Mouse (Mus musculus) intestine, postnatal 0 days (tissue): ENCODE measurements at regions not wholly inside any gene's neighbourhood (a gene's known extent, or its start where the extent isn't known, plus 50 kb on each side); places are given as distances from the start of the nearest gene placed in this dataset.

Experiments
- ATAC-seq: fragments of 200-750 bp; cut with Nextera tagmentation; 2 replicates; pipeline ENCODE4 v1.8.0; 2017; ENCODE audit warnings: mild to moderate bottlenecking, moderate TSS enrichment, moderate library complexity
- H3K27ac ChIP-seq: fragments of 300-500 bp; sonication (generic); 2 replicates; pipeline ENCODE4 v1.5.1; 2014; ENCODE audit warnings: mild to moderate bottlenecking, low read depth, low read length, moderate library complexity
- H3K27me3 ChIP-seq: fragments of 300-500 bp; sonication (generic); replicated peaks from 2 replicates; pipeline ENCODE4 v1.6.1; 2014; ENCODE audit warnings: low read length, mixed read lengths; ENCODE audit not compliant: control insufficient read depth, insufficient read depth
- H3K36me3 ChIP-seq: fragments of 300-500 bp; sonication (generic); 2 replicates; pipeline ENCODE4 v1.6.1; 2014; ENCODE audit warnings: mild to moderate bottlenecking, moderate library complexity; ENCODE audit not compliant: control insufficient read depth, insufficient read depth
- H3K4me1 ChIP-seq: fragments of 300-500 bp; sonication (generic); replicated peaks from 2 replicates; pipeline ENCODE4 v1.6.1; 2014; ENCODE audit warnings: antibody characterized with exemption, low read length, mixed read lengths; ENCODE audit not compliant: control insufficient read depth, insufficient read depth
- H3K4me2 ChIP-seq: fragments of 300-500 bp; sonication (generic); replicated peaks from 2 replicates; pipeline ENCODE4 v1.6.1; 2014; ENCODE audit warnings: low read depth, mild to moderate bottlenecking, moderate library complexity
- H3K4me3 ChIP-seq: fragments of 300-500 bp; sonication (generic); 2 replicates; pipeline ENCODE4 v1.5.1; 2014; ENCODE audit warnings: low read depth, low read length
- H3K9ac ChIP-seq: fragments of 300-500 bp; sonication (generic); 2 replicates; pipeline ENCODE4 v1.6.1; 2014; ENCODE audit warnings: mild to moderate bottlenecking, low read depth, low read length
- H3K9me3 ChIP-seq: fragments of 300-500 bp; sonication (generic); 2 replicates; pipeline ENCODE4 v1.6.1; 2016; ENCODE audit warnings: mixed run types; ENCODE audit not compliant: control insufficient read depth
- CTCF ChIP-seq: sonication (generic); IDR thresholded peaks from 2 replicates; pipeline ENCODE4 v1.5.1; 2016; ENCODE audit warnings: low read depth, mild to moderate bottlenecking, control low read depth, antibody characterized with exemption, moderate library complexity
- WGBS: fragments of 180-500 bp; shearing (Covaris S2); extraction: QIAGEN DNeasy Blood & Tissue Kit; methylation state at CpG from one replicate; pipeline ENCODE4 v1.1.7; 2014; 5-methylcytosine and 5-hydroxymethylcytosine counted together

DNA sequence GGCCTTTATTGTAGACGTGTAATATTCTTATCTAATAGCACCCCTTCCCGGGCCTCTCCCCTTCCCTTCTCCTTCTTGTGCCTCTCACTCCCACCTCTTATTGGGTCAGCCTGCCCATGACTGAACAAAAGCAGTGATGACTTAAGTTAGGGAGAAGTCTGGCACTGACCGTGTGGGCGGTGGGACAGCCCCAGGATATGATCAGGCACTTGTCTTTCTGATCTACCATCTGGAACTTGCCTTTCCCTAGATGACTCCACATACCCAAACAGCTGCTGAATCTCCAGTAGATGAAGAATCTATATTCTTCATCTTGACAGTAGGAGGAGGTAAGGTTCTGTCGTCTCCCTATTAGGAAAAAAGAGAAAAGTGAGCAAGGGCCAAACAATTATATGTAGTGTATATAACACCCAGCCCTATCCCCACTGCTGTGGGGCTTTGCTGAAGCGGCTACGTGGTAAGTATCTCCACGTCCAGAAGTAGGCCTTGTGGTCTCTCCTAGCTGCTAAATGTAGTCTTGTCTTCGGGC lies 157.4 kb upstream of the Spdye4c start:
- Histone ChIP-seq H3K9me3 (no peaks in the 10 kb centered on the region), H3K27ac (no peak overlapping the region), H3K4me1 (no peaks in the 10 kb centered on the region; the same call in 1 of the 2 replicates), H3K4me2 (no peak overlapping the region), H3K36me3 (no peaks in the 10 kb centered on the region), H3K27me3 (no peaks in the 10 kb centered on the region), H3K9ac (no peak overlapping the region), H3K4me3 (no peak overlapping the region)
- ATAC-seq, result no peak
- 74% methylated on average over 9 of the region's 9 CpGs for WGBS
- TF ChIP-seq CTCF, result no peak

- no peak overlapping the region for H3K27ac ChIP-seq
- H3K4me1 ChIP-seq, result no peaks in the 10 kb centered on the region; the same call in 1 of the 2 replicates
- no peak for TF ChIP-seq CTCF
- H3K4me3 ChIP-seq, result no peak overlapping the region
- no peaks in the 10 kb centered on the region for H3K36me3 ChIP-seq
- ATAC-seq, result no peak
- no peaks in the 10 kb centered on the region for H3K9me3 ChIP-seq
- no peaks in the 10 kb centered on the region for H3K27me3 ChIP-seq
- WGBS, result 67% methylated on average over 11 of the region's 11 CpGs
- no peak overlapping the region for H3K9ac ChIP-seq
- no peak overlapping the region for H3K4me2 ChIP-seq
Measured at GRCm38 (mm10) chr2:128434200-128434977, 156.6 kb upstream of the Spdye4c start.

GRCm38 (mm10) chr2:128436378-128436777 lies 154.6 kb upstream of the Spdye4c start:
- WGBS, result 95% methylated on average over 3 of the region's 3 CpGs
- no peak overlapping the region for H3K4me3 ChIP-seq

GRCm38 (mm10) chr2:128437698-128438097 lies 153.3 kb upstream of the Spdye4c start:
- ATAC-seq, result no peak
- no peaks in the 10 kb centered on the region for H3K4me1 ChIP-seq
- H3K4me2 ChIP-seq, result no peak overlapping the region
- no peak overlapping the region for H3K9ac ChIP-seq
- no peak overlapping the region for H3K4me3 ChIP-seq
- no peaks in the 10 kb centered on the region for H3K36me3 ChIP-seq
- no peak overlapping the region for H3K27ac ChIP-seq
- WGBS, result 47% methylated on average over 7 of the region's 7 CpGs
- no peaks in the 10 kb centered on the region for H3K27me3 ChIP-seq
- H3K9me3 ChIP-seq, result no peaks in the 10 kb centered on the region
- no peak for TF ChIP-seq CTCF

More at GRCm38 (mm10) chr2:128436378-128436777, 154.6 kb upstream of the Spdye4c start:
- Histone ChIP-seq H3K4me2 (no peak overlapping the region), H3K4me1 (no peaks in the 10 kb centered on the region; the same call in 1 of the 2 replicates), H3K9ac (no peak overlapping the region), H3K36me3 (no peaks in the 10 kb centered on the region), H3K9me3 (no peaks in the 10 kb centered on the region), H3K27ac (no peak overlapping the region), H3K27me3 (no peaks in the 10 kb centered on the region)
- ATAC-seq, result no peak
- no peak for TF ChIP-seq CTCF

- H3K27ac ChIP-seq, result no peak overlapping the region
- H3K4me1 ChIP-seq, result no peaks in the 10 kb centered on the region
- 46% methylated on average over 12 of the region's 12 CpGs for WGBS
- H3K9ac ChIP-seq, result no peak overlapping the region
- no peak overlapping the region for H3K4me3 ChIP-seq
- TF ChIP-seq CTCF, result no peak
- no peaks in the 10 kb centered on the region for H3K27me3 ChIP-seq
- no peaks in the 10 kb centered on the region for H3K9me3 ChIP-seq
- no peak for ATAC-seq
- no peaks in the 10 kb centered on the region for H3K36me3 ChIP-seq
- no peak overlapping the region for H3K4me2 ChIP-seq
Measured at GRCm38 (mm10) chr2:128438161-128438822, 152.7 kb upstream of the Spdye4c start.

DNA sequence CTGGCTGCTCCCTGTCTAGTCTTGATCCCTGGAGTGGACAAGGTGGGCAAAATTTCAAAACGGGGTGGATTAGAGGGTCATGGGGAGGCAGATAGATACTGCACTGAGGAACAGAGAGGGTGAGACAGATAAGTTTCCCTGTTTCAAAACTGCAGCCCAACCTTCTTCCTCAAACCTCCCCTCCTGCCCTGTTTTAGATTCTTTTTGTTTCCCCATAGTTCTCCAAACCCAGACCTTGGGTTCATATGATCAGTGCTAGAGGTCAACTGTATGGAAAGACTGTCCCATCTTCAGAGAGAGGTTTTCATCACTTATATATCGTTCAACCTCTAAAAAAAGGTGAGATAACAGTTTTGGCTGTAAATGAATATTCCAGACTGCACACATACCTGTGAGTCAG lies 152.1 kb upstream of the Spdye4c start:
- WGBS, result 72% methylated on average over 2 of the region's 2 CpGs
- Histone ChIP-seq H3K4me1 (no peaks in the 10 kb centered on the region), H3K36me3 (no peaks in the 10 kb centered on the region), H3K27me3 (no peaks in the 10 kb centered on the region), H3K4me3 (no peak overlapping the region), H3K27ac (no peak overlapping the region), H3K9me3 (no peaks in the 10 kb centered on the region), H3K4me2 (no peak overlapping the region), H3K9ac (no peak overlapping the region)
- no peak for TF ChIP-seq CTCF
- ATAC-seq, result no peak
